Mouse (Mus musculus) midbrain, embryonic 11.5 days (tissue): ENCODE results near the gene Olfr691. TPM values are rescaled to one million over a fixed set of nuclear protein-coding genes. Genes with fewer than 3 reads are reported as not detected.

Experiments
- ATAC-seq: fragments of 200-750 bp; cut with Nextera tagmentation; 2 replicates; pipeline ENCODE4 v1.8.0; 2017; ENCODE audit warnings: moderate TSS enrichment, moderate library complexity; ENCODE audit not compliant: low FRiP score
- DNase-seq: peaks from one replicate; pipeline ENCODE4 v3.0.0; 2015; ENCODE audit warnings: low spot score; ENCODE audit errors: missing footprints
- H3K27ac ChIP-seq: fragments of 300-500 bp; sonication (generic); 2 replicates; pipeline ENCODE4 v1.5.1; 2014; ENCODE audit warnings: low read depth, low read length
- H3K27me3 ChIP-seq: fragments of 300-500 bp; sonication (generic); 2 replicates; pipeline ENCODE4 v1.6.1; 2014; ENCODE audit warnings: mild to moderate bottlenecking, low read length, moderate library complexity, mixed read lengths; ENCODE audit not compliant: control insufficient read depth, insufficient read depth
- H3K36me3 ChIP-seq: fragments of 300-500 bp; sonication (generic); 2 replicates; pipeline ENCODE4 v1.6.1; 2014; ENCODE audit warnings: mild to moderate bottlenecking, low read length, moderate library complexity, mixed read lengths; ENCODE audit not compliant: control insufficient read depth, insufficient read depth
- H3K4me1 ChIP-seq: fragments of 300-500 bp; sonication (generic); 2 replicates; pipeline ENCODE4 v1.6.1; 2014; ENCODE audit warnings: low read length; ENCODE audit not compliant: control insufficient read depth, insufficient read depth
- H3K4me2 ChIP-seq: fragments of 300-500 bp; sonication (generic); 2 replicates; pipeline ENCODE4 v1.6.1; 2014; ENCODE audit warnings: mild to moderate bottlenecking, moderate library complexity
- H3K4me3 ChIP-seq: fragments of 300-500 bp; sonication (generic); 2 replicates; pipeline ENCODE4 v1.5.1; 2014; ENCODE audit warnings: low read depth, low read length
- H3K9ac ChIP-seq: fragments of 300-500 bp; sonication (generic); 2 replicates; pipeline ENCODE4 v1.6.1; 2014; ENCODE audit warnings: low read length
- H3K9me3 ChIP-seq: fragments of 300-500 bp; sonication (generic); 2 replicates; pipeline ENCODE4 v1.6.1; 2016; ENCODE audit warnings: low read length; ENCODE audit not compliant: control insufficient read depth
- WGBS: fragments of 180-500 bp; shearing (Covaris S2); extraction: QIAGEN DNeasy Blood & Tissue Kit; methylation state at CpG from one replicate; pipeline ENCODE4 v1.1.7; 2014; 5-methylcytosine and 5-hydroxymethylcytosine counted together
- polyA plus RNA-seq: library from polyadenylated mRNA; unstranded; fragments of >200 nt; fragmentation: Nextera tagmentation; extraction: Ambion mirVana; gene quantifications from 2 replicates; pipeline ENCODE4 v1.2.1, GENCODE M21; 2014

Olfr691 gene
- polyA plus RNA-seq, 1 experiment from 2014 or later = 0.07 TPM

GRCm38 (mm10) chr7:105287795-105288194, 54.3 kb downstream of the Olfr691 start, which contains the start of gene Olfr688:
TSS of gene Olfr688 (plus strand) at chr7:105288095.
- no peak for DNase-seq
- 74% methylated on average over 6 of the region's 6 CpGs for WGBS
- no peaks in the 10 kb centered on the region for H3K27me3 ChIP-seq

More at GRCm38 (mm10) chr7:105287795-105288194, 54.3 kb downstream of the Olfr691 start, which contains the start of gene Olfr688:
- Histone ChIP-seq H3K9ac (no peak within 1 kb of the TSS), H3K36me3 (no peaks in the 10 kb centered on the region), H3K9me3 (no peaks in the 10 kb centered on the region), H3K4me2 (no peak within 1 kb of the TSS), H3K4me1 (no peaks in the 10 kb centered on the region), H3K27ac (no peak within 1 kb of the TSS), H3K4me3 (no peak within 1 kb of the TSS)
- no peak for ATAC-seq

Other genes starting within 250 kb of the Olfr691 start
- gene Olfr680-ps1, start 249.5 kb downstream of the Olfr691 start, polyA plus RNA-seq = not detected in 2 replicates
- gene Olfr681, start 225.4 kb downstream of the Olfr691 start, polyA plus RNA-seq = not detected in 2 replicates
- gene Olfr683, start 195.3 kb downstream of the Olfr691 start, polyA plus RNA-seq = not detected in 2 replicates
- gene Olfr684, start 178.6 kb downstream of the Olfr691 start, polyA plus RNA-seq = not detected in 2 replicates
- not detected in 2 replicates for gene Olfr685, start 156.3 kb downstream of the Olfr691 start, polyA plus RNA-seq
- gene Olfr686, start 134.8 kb downstream of the Olfr691 start, polyA plus RNA-seq = not detected in 2 replicates
- gene Olfr688, start 54.2 kb downstream of the Olfr691 start, polyA plus RNA-seq = not detected in 2 replicates
- gene Olfr689, start 31.1 kb downstream of the Olfr691 start, polyA plus RNA-seq = not detected in 2 replicates
- not detected in 2 replicates for gene Olfr690, start 8.2 kb downstream of the Olfr691 start, polyA plus RNA-seq
- not detected in 2 replicates for gene Olfr692, start 26.0 kb upstream of the Olfr691 start, polyA plus RNA-seq
- gene Gm5901, start 32.8 kb upstream of the Olfr691 start, polyA plus RNA-seq = not detected in 2 replicates
- gene Fam160a2, start 57.8 kb upstream of the Olfr691 start, polyA plus RNA-seq = 25.4 and 30.4 TPM in 2 replicates
- gene Cnga4, start 62.3 kb upstream of the Olfr691 start, polyA plus RNA-seq = not detected in 2 replicates
- gene Cckbr, start 83.5 kb upstream of the Olfr691 start, polyA plus RNA-seq = 0.14 and 0.28 TPM in 2 replicates
- gene Cavin3, start 140.0 kb upstream of the Olfr691 start, polyA plus RNA-seq = 24.2 and 24.9 TPM in 2 replicates
- gene Smpd1, start 212.1 kb upstream of the Olfr691 start, polyA plus RNA-seq = 42.0 and 47.3 TPM in 2 replicates
- 100 and 103 TPM in 2 replicates for gene Apbb1, start 239.4 kb upstream of the Olfr691 start, polyA plus RNA-seq